Mouse (Mus musculus) cortical plate, adult 2 months (tissue): Measurements from ENCODE around the gene Mnx1.

ENCODE experiments used
- CTCF ChIP-seq: fragments of 200-500 bp; IDR thresholded peaks from 2 replicates; pipeline ENCODE4 v1.5.1; 2011; ENCODE audit warnings: mild to moderate bottlenecking, control low read depth, low read length; ENCODE audit not compliant: insufficient read depth; ENCODE audit errors: extremely low read depth
- POLR2A ChIP-seq: fragments of 200-500 bp; IDR thresholded peaks from 2 replicates; pipeline ENCODE4 v1.6.1; 2011; ENCODE audit warnings: mild to moderate bottlenecking, low read length, control low read depth; ENCODE audit not compliant: insufficient read depth; ENCODE audit errors: extremely low read depth

GRCm38 (mm10) chr5:29473551-29474245 lies 4.6 kb downstream of the Mnx1 start:
- TF ChIP-seq CTCF: no peak
- no peak for TF ChIP-seq POLR2A
